Mouse (Mus musculus): ENCODE measurements around the gene Pitx3. TPM values are rescaled to one million over a fixed set of nuclear protein-coding genes. Genes with fewer than 3 reads are reported as not detected.

The Pitx3 gene
- polyA plus RNA-seq (2014; fragmentation: Nextera tagmentation; extraction: Ambion mirVana): not detected in 2 replicates

- WGBS: 1% methylated on average over 47 of the region's 47 CpGs
These were observed at the start of gene Pitx3 for GRCm38 (mm10) chr19:46147511-46148371. Gene Pitx3 (minus strand): TSS chr19:46148326.

GRCm38 (mm10) chr19:46187203-46187602 lies 39.1 kb upstream of the Pitx3 start:
- Histone ChIP-seq H3K4me2 (replicated peaks; ENCODE audit: low read depth, low read length) (no peak overlapping the region), H3K9ac (replicated peaks; ENCODE audit: low read depth, low read length) (no peak overlapping the region), H3K27me3 (ENCODE audit: control insufficient read depth, insufficient read depth, low read length) (no peaks in the 10 kb centered on the region), H3K4me3 (ENCODE audit: low read depth, low read length) (no peak overlapping the region), H3K36me3 (ENCODE audit: control insufficient read depth, insufficient read depth, low read length) (no peaks in the 10 kb centered on the region), H3K9me3 (ENCODE audit: control insufficient read depth, low read depth, low read length) (no peaks in the 10 kb centered on the region), H3K4me1 (ENCODE audit: control insufficient read depth, insufficient read depth, low read length) (peaks cover 6% of the 10 kb centered on the region; the same call in 1 of the 2 replicates), H3K27ac (ENCODE audit: low read length) (no peak overlapping the region)
- WGBS: 47% methylated on average over 2 of the region's 2 CpGs
- ATAC-seq (ENCODE audit: insufficient number of reproducible peaks, insufficient read depth, low FRiP score, low read depth): no peak

More at GRCm38 (mm10) chr19:46147511-46148371, at the start of gene Pitx3:
- H3K27me3 ChIP-seq (ENCODE audit: control insufficient read depth, insufficient read depth, low read length): peaks cover 36% of the 10 kb centered on the region; the same call in 1 of the 2 replicates
- no peak for ATAC-seq (ENCODE audit: insufficient number of reproducible peaks, insufficient read depth, low FRiP score, low read depth)
- H3K9me3 ChIP-seq (ENCODE audit: control insufficient read depth, low read depth, low read length): no peaks in the 10 kb centered on the region
- no peak within 1 kb of the TSS for H3K9ac ChIP-seq (replicated peaks; ENCODE audit: low read depth, low read length)
- H3K27ac ChIP-seq (ENCODE audit: low read length): no peak within 1 kb of the TSS
- no peaks in the 10 kb centered on the region for H3K36me3 ChIP-seq (ENCODE audit: control insufficient read depth, insufficient read depth, low read length)
- H3K4me1 ChIP-seq (ENCODE audit: control insufficient read depth, insufficient read depth, low read length): peaks cover 14% of the 10 kb centered on the region; the same call in 1 of the 2 replicates
- peak within 1 kb of the TSS; percentile 98 for H3K4me2 ChIP-seq (replicated peaks; ENCODE audit: low read depth, low read length)
- peak within 1 kb of the TSS; percentile 54 for H3K4me3 ChIP-seq (ENCODE audit: low read depth, low read length)

GRCm38 (mm10) chr19:46186611-46187010 lies 38.5 kb upstream of the Pitx3 start:
- peaks cover 6% of the 10 kb centered on the region; the same call in 1 of the 2 replicates for H3K4me1 ChIP-seq (ENCODE audit: control insufficient read depth, insufficient read depth, low read length)
- no peak overlapping the region for H3K4me2 ChIP-seq (replicated peaks; ENCODE audit: low read depth, low read length)
- no peaks in the 10 kb centered on the region for H3K27me3 ChIP-seq (ENCODE audit: control insufficient read depth, insufficient read depth, low read length)
- no peak overlapping the region for H3K4me3 ChIP-seq (ENCODE audit: low read depth, low read length)
- H3K9me3 ChIP-seq (ENCODE audit: control insufficient read depth, low read depth, low read length): no peaks in the 10 kb centered on the region
- ATAC-seq (ENCODE audit: insufficient number of reproducible peaks, insufficient read depth, low FRiP score, low read depth): no peak
- H3K27ac ChIP-seq (ENCODE audit: low read length): no peak overlapping the region
- 17% methylated on average over 3 of the region's 3 CpGs for WGBS
- H3K9ac ChIP-seq (replicated peaks; ENCODE audit: low read depth, low read length): no peak overlapping the region
- H3K36me3 ChIP-seq (ENCODE audit: control insufficient read depth, insufficient read depth, low read length): no peaks in the 10 kb centered on the region

- Histone ChIP-seq H3K36me3 (ENCODE audit: control insufficient read depth, insufficient read depth, low read length) (no peaks in the 10 kb centered on the region), H3K4me2 (replicated peaks; ENCODE audit: low read depth, low read length) (no peak overlapping the region), H3K9me3 (ENCODE audit: control insufficient read depth, low read depth, low read length) (no peaks in the 10 kb centered on the region), H3K4me3 (ENCODE audit: low read depth, low read length) (no peak overlapping the region), H3K9ac (replicated peaks; ENCODE audit: low read depth, low read length) (no peak overlapping the region), H3K4me1 (ENCODE audit: control insufficient read depth, insufficient read depth, low read length) (peaks cover 6% of the 10 kb centered on the region; the same call in 1 of the 2 replicates), H3K27ac (ENCODE audit: low read length) (no peak overlapping the region), H3K27me3 (ENCODE audit: control insufficient read depth, insufficient read depth, low read length) (no peaks in the 10 kb centered on the region)
- ATAC-seq (ENCODE audit: insufficient number of reproducible peaks, insufficient read depth, low FRiP score, low read depth): no peak
- 93% methylated on average over 3 of the region's 3 CpGs for WGBS
These were observed 34.1 kb upstream of the Pitx3 start for GRCm38 (mm10) chr19:46182241-46182640.

GRCm38 (mm10) chr19:46180274-46180673 lies 32.1 kb upstream of the Pitx3 start:
- Histone ChIP-seq H3K27ac (ENCODE audit: low read length) (no peak overlapping the region), H3K27me3 (ENCODE audit: control insufficient read depth, insufficient read depth, low read length) (no peaks in the 10 kb centered on the region), H3K4me3 (ENCODE audit: low read depth, low read length) (no peak overlapping the region), H3K4me1 (ENCODE audit: control insufficient read depth, insufficient read depth, low read length) (no peaks in the 10 kb centered on the region), H3K4me2 (replicated peaks; ENCODE audit: low read depth, low read length) (no peak overlapping the region), H3K36me3 (ENCODE audit: control insufficient read depth, insufficient read depth, low read length) (no peaks in the 10 kb centered on the region), H3K9me3 (ENCODE audit: control insufficient read depth, low read depth, low read length) (no peaks in the 10 kb centered on the region), H3K9ac (replicated peaks; ENCODE audit: low read depth, low read length) (no peak overlapping the region)
- 88% methylated on average over 2 of the region's 2 CpGs for WGBS
- ATAC-seq (ENCODE audit: insufficient number of reproducible peaks, insufficient read depth, low FRiP score, low read depth): no peak

GRCm38 (mm10) chr19:46177046-46177445 lies 28.9 kb upstream of the Pitx3 start:
- no peak overlapping the region for H3K4me3 ChIP-seq (ENCODE audit: low read depth, low read length)
- no peak overlapping the region for H3K9ac ChIP-seq (replicated peaks; ENCODE audit: low read depth, low read length)
- no peak overlapping the region for H3K4me2 ChIP-seq (replicated peaks; ENCODE audit: low read depth, low read length)
- 55% methylated on average over 5 of the region's 5 CpGs for WGBS
- no peaks in the 10 kb centered on the region for H3K4me1 ChIP-seq (ENCODE audit: control insufficient read depth, insufficient read depth, low read length)
- ATAC-seq (ENCODE audit: insufficient number of reproducible peaks, insufficient read depth, low FRiP score, low read depth): no peak
- no peak overlapping the region for H3K27ac ChIP-seq (ENCODE audit: low read length)
- no peaks in the 10 kb centered on the region for H3K9me3 ChIP-seq (ENCODE audit: control insufficient read depth, low read depth, low read length)
- peaks cover 4% of the 10 kb centered on the region for H3K36me3 ChIP-seq (ENCODE audit: control insufficient read depth, insufficient read depth, low read length)
- H3K27me3 ChIP-seq (ENCODE audit: control insufficient read depth, insufficient read depth, low read length): no peaks in the 10 kb centered on the region

GRCm38 (mm10) chr19:46175173-46175572 lies 27.0 kb upstream of the Pitx3 start:
- H3K27ac ChIP-seq (ENCODE audit: low read length): no peak overlapping the region
- no peaks in the 10 kb centered on the region for H3K4me1 ChIP-seq (ENCODE audit: control insufficient read depth, insufficient read depth, low read length)
- peaks cover 15% of the 10 kb centered on the region for H3K36me3 ChIP-seq (ENCODE audit: control insufficient read depth, insufficient read depth, low read length)
- no peak for ATAC-seq (ENCODE audit: insufficient number of reproducible peaks, insufficient read depth, low FRiP score, low read depth)
- H3K4me3 ChIP-seq (ENCODE audit: low read depth, low read length): no peak overlapping the region
- H3K27me3 ChIP-seq (ENCODE audit: control insufficient read depth, insufficient read depth, low read length): no peaks in the 10 kb centered on the region
- H3K9ac ChIP-seq (replicated peaks; ENCODE audit: low read depth, low read length): no peak overlapping the region
- H3K4me2 ChIP-seq (replicated peaks; ENCODE audit: low read depth, low read length): no peak overlapping the region
- H3K9me3 ChIP-seq (ENCODE audit: control insufficient read depth, low read depth, low read length): no peaks in the 10 kb centered on the region

- Histone ChIP-seq H3K4me1 (ENCODE audit: control insufficient read depth, insufficient read depth, low read length) (no peaks in the 10 kb centered on the region), H3K36me3 (ENCODE audit: control insufficient read depth, insufficient read depth, low read length) (peaks cover 15% of the 10 kb centered on the region), H3K27me3 (ENCODE audit: control insufficient read depth, insufficient read depth, low read length) (no peaks in the 10 kb centered on the region), H3K9me3 (ENCODE audit: control insufficient read depth, low read depth, low read length) (no peaks in the 10 kb centered on the region), H3K4me2 (replicated peaks; ENCODE audit: low read depth, low read length) (no peak overlapping the region), H3K27ac (ENCODE audit: low read length) (no peak overlapping the region), H3K4me3 (ENCODE audit: low read depth, low read length) (no peak overlapping the region), H3K9ac (replicated peaks; ENCODE audit: low read depth, low read length) (no peak overlapping the region)
- 76% methylated on average over 5 of the region's 5 CpGs for WGBS
- no peak for ATAC-seq (ENCODE audit: insufficient number of reproducible peaks, insufficient read depth, low FRiP score, low read depth)
These were observed 24.4 kb upstream of the Pitx3 start for GRCm38 (mm10) chr19:46172541-46172940.
